Mouse (Mus musculus): ENCODE measurements around the gene Ddx28. TPM values are rescaled to one million over a fixed set of nuclear protein-coding genes. Genes with fewer than 3 reads are reported as not detected.

Ddx28 gene
- polyA plus RNA-seq, 1 experiment from 2014 or later = 21.4 TPM

Other genes with a start within 250 kb of the Ddx28 start
- 11.5 and 14.3 TPM in 2 replicates for gene Ranbp10, start 184.5 kb downstream of the Ddx28 start, polyA plus RNA-seq (2015; fragmentation: Nextera tagmentation; extraction: Ambion mirVana)
- 0.80 and 1.6 TPM in 2 replicates for gene Tsnaxip1, start 184.2 kb downstream of the Ddx28 start, polyA plus RNA-seq (2015; fragmentation: Nextera tagmentation; extraction: Ambion mirVana)
- gene Cenpt, start 158.6 kb downstream of the Ddx28 start, polyA plus RNA-seq (2015; fragmentation: Nextera tagmentation; extraction: Ambion mirVana) = 59.7 and 61.1 TPM in 2 replicates
- gene Thap11, start 156.8 kb downstream of the Ddx28 start, polyA plus RNA-seq (2015; fragmentation: Nextera tagmentation; extraction: Ambion mirVana) = 58.7 and 60.6 TPM in 2 replicates
- gene Nutf2, start 151.3 kb downstream of the Ddx28 start, polyA plus RNA-seq (2015; fragmentation: Nextera tagmentation; extraction: Ambion mirVana) = 186 and 205 TPM in 2 replicates
- 49.3 and 50.3 TPM in 2 replicates for gene Edc4, start 131.0 kb downstream of the Ddx28 start, polyA plus RNA-seq (2015; fragmentation: Nextera tagmentation; extraction: Ambion mirVana)
- 0.88 and 0.94 TPM in 2 replicates for gene Nrn1l, start 118.3 kb downstream of the Ddx28 start, polyA plus RNA-seq (2015; fragmentation: Nextera tagmentation; extraction: Ambion mirVana)
- 12.4 and 13.1 TPM in 2 replicates for gene Pskh1, start 111.4 kb downstream of the Ddx28 start, polyA plus RNA-seq (2015; fragmentation: Nextera tagmentation; extraction: Ambion mirVana)
- gene Ctrl, start 78.0 kb downstream of the Ddx28 start, polyA plus RNA-seq (2015; fragmentation: Nextera tagmentation; extraction: Ambion mirVana) = 2.8 and 4.0 TPM in 2 replicates
- 40.3 and 46.9 TPM in 2 replicates for gene Psmb10, start 73.4 kb downstream of the Ddx28 start, polyA plus RNA-seq (2015; fragmentation: Nextera tagmentation; extraction: Ambion mirVana)
- gene Lcat, start 68.5 kb downstream of the Ddx28 start, polyA plus RNA-seq (2015; fragmentation: Nextera tagmentation; extraction: Ambion mirVana) = 0.90 and 1.0 TPM in 2 replicates
- 7.9 and 8.9 TPM in 2 replicates for gene Slc12a4, start 45.8 kb downstream of the Ddx28 start, polyA plus RNA-seq (2015; fragmentation: Nextera tagmentation; extraction: Ambion mirVana)
- not detected in 2 replicates for gene Dpep3, start 32.5 kb downstream of the Ddx28 start, polyA plus RNA-seq (2015; fragmentation: Nextera tagmentation; extraction: Ambion mirVana)
- gene Dus2, start 20.5 kb downstream of the Ddx28 start, polyA plus RNA-seq (2015; fragmentation: Nextera tagmentation; extraction: Ambion mirVana) = 23.3 and 23.6 TPM in 2 replicates
- 0.23 TPM in 1 of 2 replicates, not detected in the other for gene Dpep2nb, start 5.9 kb downstream of the Ddx28 start, polyA plus RNA-seq (2015; fragmentation: Nextera tagmentation; extraction: Ambion mirVana)
- gene Nfatc3, start 47.0 kb upstream of the Ddx28 start, polyA plus RNA-seq (2015; fragmentation: Nextera tagmentation; extraction: Ambion mirVana) = 4.1 and 4.7 TPM in 2 replicates
- 0.14 and 0.26 TPM in 2 replicates for gene Esrp2, start 125.1 kb upstream of the Ddx28 start, polyA plus RNA-seq (2015; fragmentation: Nextera tagmentation; extraction: Ambion mirVana)
- 20.0 and 22.3 TPM in 2 replicates for gene Pla2g15, start 138.5 kb upstream of the Ddx28 start, polyA plus RNA-seq (2015; fragmentation: Nextera tagmentation; extraction: Ambion mirVana)
- gene Slc7a6, start 157.0 kb upstream of the Ddx28 start, polyA plus RNA-seq (2015; fragmentation: Nextera tagmentation; extraction: Ambion mirVana) = 66.4 and 71.4 TPM in 2 replicates
- gene Slc7a6os, start 199.1 kb upstream of the Ddx28 start, polyA plus RNA-seq (2015; fragmentation: Nextera tagmentation; extraction: Ambion mirVana) = 39.2 and 42.0 TPM in 2 replicates
- gene Prmt7, start 199.1 kb upstream of the Ddx28 start, polyA plus RNA-seq (2015; fragmentation: Nextera tagmentation; extraction: Ambion mirVana) = 56.6 and 57.9 TPM in 2 replicates

All from hindbrain, embryonic 13.5 days (tissue).